Mouse (Mus musculus) stomach, embryonic 15.5 days (tissue): ENCODE data around the gene Ccdc127. TPM values are rescaled to one million over a fixed set of nuclear protein-coding genes. Genes with fewer than 3 reads are reported as not detected.

Source experiments
- ATAC-seq: fragments of 200-750 bp; cut with Nextera tagmentation; 2 replicates; pipeline ENCODE4 v1.8.0; 2017; ENCODE audit warnings: low read depth, moderate number of reproducible peaks, moderate TSS enrichment; ENCODE audit not compliant: insufficient read depth, low FRiP score
- H3K27ac ChIP-seq: fragments of 300-500 bp; sonication (generic); 2 replicates; pipeline ENCODE4 v1.5.1; 2015; ENCODE audit warnings: mild to moderate bottlenecking, inconsistent platforms
- H3K27me3 ChIP-seq: fragments of 300-500 bp; sonication (generic); replicated peaks from 2 replicates; pipeline ENCODE4 v1.6.1; 2015; ENCODE audit warnings: inconsistent platforms
- H3K36me3 ChIP-seq: fragments of 300-500 bp; sonication (generic); 2 replicates; pipeline ENCODE4 v1.6.1; 2015; ENCODE audit warnings: inconsistent platforms
- H3K4me1 ChIP-seq: fragments of 300-500 bp; sonication (generic); 2 replicates; pipeline ENCODE4 v1.6.1; 2015; ENCODE audit warnings: inconsistent platforms
- H3K4me2 ChIP-seq: fragments of 300-500 bp; sonication (generic); 2 replicates; pipeline ENCODE4 v1.6.1; 2015; ENCODE audit warnings: mild to moderate bottlenecking, inconsistent platforms
- H3K4me3 ChIP-seq: fragments of 300-500 bp; sonication (generic); replicated peaks from 2 replicates; pipeline ENCODE4 v1.5.1; 2015; ENCODE audit warnings: inconsistent platforms
- H3K9ac ChIP-seq: fragments of 300-500 bp; sonication (generic); 2 replicates; pipeline ENCODE4 v1.6.1; 2015; ENCODE audit warnings: inconsistent platforms
- H3K9me3 ChIP-seq: fragments of 300-500 bp; sonication (generic); 2 replicates; pipeline ENCODE4 v1.6.1; 2016; ENCODE audit warnings: inconsistent platforms
- WGBS: fragments of 180-500 bp; shearing (Covaris S2); methylation state at CpG from one replicate; pipeline ENCODE4 v1.1.7; 2015; 5-methylcytosine and 5-hydroxymethylcytosine counted together
- polyA plus RNA-seq: library from polyadenylated mRNA; unstranded; fragments of >200 nt; fragmentation: Nextera tagmentation; extraction: Ambion mirVana; gene quantifications from 2 replicates; pipeline ENCODE4 v1.2.1, GENCODE M21; 2015

Gene Ccdc127
- 55.6 and 57.0 TPM in 2 replicates for polyA plus RNA-seq

GRCm38 (mm10) chr13:74349566-74350434, at the start of gene Ccdc127, which contains the start of gene Sdha:
TSS of gene Ccdc127 (plus strand) at chr13:74350309.
TSS of gene Sdha (minus strand) at chr13:74350280.
- H3K4me3 ChIP-seq, result peak within 1 kb of the TSS; percentile 68
- WGBS, result 1% methylated on average over 57 of the region's 57 CpGs
- ATAC-seq, result peak; percentile 98

DNA sequence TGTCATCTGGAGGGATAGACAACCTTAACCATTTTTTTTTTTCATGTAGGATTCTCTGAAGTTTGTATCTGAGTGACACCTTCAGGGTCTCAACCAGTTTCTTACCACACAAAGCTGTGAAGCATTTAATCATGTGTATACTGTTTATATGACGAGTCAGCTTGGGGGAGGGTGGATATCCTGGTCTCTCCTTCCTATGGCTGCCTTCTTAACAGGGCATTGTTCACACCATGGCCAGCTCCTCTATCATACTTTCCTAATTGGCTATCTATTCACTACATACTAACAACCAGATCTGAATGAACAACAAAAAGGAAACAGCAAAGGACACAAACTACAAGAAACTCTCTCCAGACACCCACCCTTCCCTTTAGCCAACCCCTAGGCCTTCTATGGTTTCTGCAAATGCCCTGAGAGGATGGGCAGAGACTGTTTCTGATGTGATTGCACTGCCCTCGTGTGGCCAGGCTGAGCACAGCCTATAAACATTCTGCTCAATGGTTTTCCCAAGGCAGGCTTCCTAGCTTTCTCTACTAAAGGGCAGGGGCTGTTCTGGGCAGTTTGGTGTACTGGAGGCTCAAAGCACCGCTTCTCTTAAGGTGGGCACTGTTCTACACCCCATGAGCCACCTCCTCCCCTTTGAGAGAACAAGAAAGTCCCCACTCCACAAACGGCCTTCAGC, 49.0 kb upstream of the Ccdc127 start:
- no peaks in the 10 kb centered on the region for H3K27me3 ChIP-seq
- 44% methylated on average over 4 of the region's 4 CpGs for WGBS
- no peak overlapping the region for H3K4me2 ChIP-seq

More at GRCm38 (mm10) chr13:74349566-74350434, at the start of gene Ccdc127, which contains the start of gene Sdha:
- no peaks in the 10 kb centered on the region for H3K27me3 ChIP-seq
- peak within 1 kb of the TSS; percentile 78 for H3K27ac ChIP-seq
- H3K36me3 ChIP-seq, result peaks cover 11% of the 10 kb centered on the region
- no peaks in the 10 kb centered on the region for H3K9me3 ChIP-seq
- H3K9ac ChIP-seq, result peak within 1 kb of the TSS; percentile 58; the same call in 1 of the 2 replicates
- peak within 1 kb of the TSS; percentile 62 for H3K4me2 ChIP-seq
- peaks cover 8% of the 10 kb centered on the region; the same call in 1 of the 2 replicates for H3K4me1 ChIP-seq

DNA sequence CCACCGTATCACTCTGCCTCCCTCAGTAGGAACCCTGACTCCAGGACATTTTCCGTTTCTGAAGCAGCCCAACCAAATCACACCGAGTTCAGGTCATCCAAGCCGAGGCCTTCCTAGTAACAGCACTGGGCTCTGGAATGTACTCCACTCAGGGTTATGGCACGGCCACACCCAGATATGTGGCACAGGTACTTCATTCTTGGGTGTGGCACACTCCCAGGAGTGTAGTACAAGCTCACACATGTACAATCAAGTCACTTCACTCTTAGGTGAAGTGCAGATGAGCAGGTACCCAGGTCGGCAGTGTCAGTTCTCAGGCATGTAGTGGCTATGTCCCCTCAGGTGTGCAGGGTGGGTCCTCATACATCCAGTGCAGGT, 48.5 kb upstream of the Ccdc127 start:
- no peaks in the 10 kb centered on the region for H3K9me3 ChIP-seq
- H3K9ac ChIP-seq, result no peak overlapping the region
- H3K36me3 ChIP-seq, result peaks cover 16% of the 10 kb centered on the region
- no peak overlapping the region for H3K27ac ChIP-seq
- ATAC-seq, result peak; percentile 30; the same call in 1 of the 2 replicates
- WGBS, result 69% methylated on average over 6 of the region's 6 CpGs
- no peak overlapping the region for H3K4me3 ChIP-seq
- H3K4me2 ChIP-seq, result no peak overlapping the region
- no peaks in the 10 kb centered on the region for H3K4me1 ChIP-seq
- H3K27me3 ChIP-seq, result no peaks in the 10 kb centered on the region

More for the DNA sequence above, 49.0 kb upstream of the Ccdc127 start:
- Histone ChIP-seq H3K9me3 (no peaks in the 10 kb centered on the region), H3K27ac (no peak overlapping the region), H3K36me3 (peaks cover 14% of the 10 kb centered on the region), H3K4me1 (no peaks in the 10 kb centered on the region), H3K4me3 (no peak overlapping the region), H3K9ac (no peak overlapping the region)
- ATAC-seq, result peak; percentile 70; the same call in 1 of the 2 replicates

DNA sequence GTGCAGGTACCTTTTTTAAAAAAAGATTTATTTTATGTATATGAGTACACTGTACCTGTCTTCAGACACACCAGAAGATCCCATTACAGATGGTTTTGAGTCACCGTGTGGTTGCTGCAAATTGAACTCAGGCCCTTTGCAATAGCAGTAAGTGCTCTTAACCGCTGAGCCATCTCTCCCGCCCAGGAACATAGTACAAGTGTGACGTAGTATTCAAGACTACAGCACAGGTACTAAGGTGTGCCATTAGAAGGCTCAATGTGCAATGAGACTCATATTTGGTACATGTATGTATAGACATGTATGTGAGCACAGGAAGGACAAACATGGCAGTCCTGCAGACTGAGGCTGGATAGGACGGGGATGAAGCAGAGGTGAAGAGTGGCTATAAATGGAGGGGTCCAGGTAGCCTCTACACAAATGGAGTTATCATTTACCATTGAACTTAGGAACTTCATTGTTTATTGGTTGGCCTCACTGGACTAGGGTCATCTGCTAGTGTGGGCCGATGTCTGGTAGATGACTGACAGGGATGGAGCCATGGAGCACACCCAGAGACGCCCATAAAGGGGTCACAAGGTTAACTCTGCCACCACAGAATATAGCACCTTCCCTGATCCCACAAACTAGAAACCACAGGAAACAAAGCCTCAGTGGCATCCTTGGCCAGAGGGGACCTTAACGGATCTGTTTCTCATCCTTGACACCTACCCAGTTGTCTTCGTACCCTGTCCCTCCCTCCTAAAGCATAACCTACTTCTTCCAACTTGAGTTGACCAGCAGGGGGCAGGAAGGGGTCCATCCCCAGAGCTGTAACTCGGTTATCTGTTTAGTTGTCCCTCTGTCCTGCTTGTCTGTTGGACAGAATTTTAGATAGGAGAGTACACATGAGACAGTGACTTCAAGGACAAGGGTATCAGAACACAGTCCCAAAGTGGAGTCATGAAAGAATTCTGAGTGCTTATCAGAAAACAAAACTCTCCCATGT, 47.8 kb upstream of the Ccdc127 start:
- Histone ChIP-seq H3K27ac (no peak overlapping the region), H3K4me3 (no peak overlapping the region), H3K4me1 (no peaks in the 10 kb centered on the region), H3K9ac (no peak overlapping the region), H3K9me3 (no peaks in the 10 kb centered on the region), H3K36me3 (peaks cover 17% of the 10 kb centered on the region), H3K27me3 (no peaks in the 10 kb centered on the region), H3K4me2 (no peak overlapping the region)
- no peak for ATAC-seq
- WGBS, result 76% methylated on average over 10 of the region's 10 CpGs

DNA sequence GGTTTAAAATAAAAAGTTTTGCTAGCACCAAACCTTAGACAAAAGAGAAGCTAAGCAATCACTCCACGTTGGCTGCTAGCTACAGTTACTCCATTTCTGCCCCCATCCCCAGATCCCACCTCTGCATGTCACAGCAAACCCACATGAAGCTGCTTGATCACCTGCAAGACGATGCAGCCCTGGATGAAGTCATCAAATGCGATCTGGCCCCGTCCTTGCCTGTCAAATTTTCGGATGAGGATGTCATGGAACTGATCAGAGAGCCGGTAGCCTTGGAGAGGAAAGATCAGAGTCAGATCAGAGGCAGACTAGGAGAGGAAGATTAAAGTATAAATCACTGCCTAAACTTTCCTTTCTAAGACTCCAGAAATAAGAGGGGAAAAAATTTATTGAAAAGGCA, 44.7 kb upstream of the Ccdc127 start:
- Histone ChIP-seq H3K4me1 (no peaks in the 10 kb centered on the region), H3K9me3 (no peaks in the 10 kb centered on the region), H3K27me3 (no peaks in the 10 kb centered on the region), H3K9ac (no peak overlapping the region), H3K4me3 (no peak overlapping the region), H3K27ac (no peak overlapping the region), H3K4me2 (no peak overlapping the region), H3K36me3 (peaks cover 31% of the 10 kb centered on the region)
- 91% methylated on average over 6 of the region's 6 CpGs for WGBS
- no peak for ATAC-seq

DNA sequence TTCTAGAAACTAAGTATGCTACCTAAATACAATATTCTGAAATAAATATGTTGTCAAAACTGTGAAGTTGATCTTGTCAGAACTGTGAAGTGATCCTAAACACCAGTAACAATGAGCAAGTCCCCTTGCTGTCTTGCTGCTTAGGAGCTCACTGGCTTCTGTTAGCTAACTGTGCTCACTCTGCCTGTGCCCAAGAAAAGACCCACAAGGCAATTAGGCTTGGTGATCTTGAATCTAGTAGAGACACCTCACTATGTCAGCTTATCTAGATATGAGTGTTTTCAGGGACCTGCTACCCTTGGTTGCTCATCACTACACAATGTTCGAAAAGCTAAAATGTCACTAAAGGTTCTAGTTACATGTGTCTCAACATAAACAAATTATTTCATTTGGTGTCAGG, 44.3 kb upstream of the Ccdc127 start:
- no peaks in the 10 kb centered on the region for H3K4me1 ChIP-seq
- H3K27me3 ChIP-seq, result no peaks in the 10 kb centered on the region
- no peaks in the 10 kb centered on the region for H3K9me3 ChIP-seq
- H3K9ac ChIP-seq, result no peak overlapping the region
- no peak overlapping the region for H3K4me3 ChIP-seq
- peaks cover 35% of the 10 kb centered on the region for H3K36me3 ChIP-seq
- no peak overlapping the region for H3K27ac ChIP-seq
- 92% methylated on average over 1 of the region's 1 CpGs for WGBS
- no peak overlapping the region for H3K4me2 ChIP-seq
- ATAC-seq, result no peak

DNA sequence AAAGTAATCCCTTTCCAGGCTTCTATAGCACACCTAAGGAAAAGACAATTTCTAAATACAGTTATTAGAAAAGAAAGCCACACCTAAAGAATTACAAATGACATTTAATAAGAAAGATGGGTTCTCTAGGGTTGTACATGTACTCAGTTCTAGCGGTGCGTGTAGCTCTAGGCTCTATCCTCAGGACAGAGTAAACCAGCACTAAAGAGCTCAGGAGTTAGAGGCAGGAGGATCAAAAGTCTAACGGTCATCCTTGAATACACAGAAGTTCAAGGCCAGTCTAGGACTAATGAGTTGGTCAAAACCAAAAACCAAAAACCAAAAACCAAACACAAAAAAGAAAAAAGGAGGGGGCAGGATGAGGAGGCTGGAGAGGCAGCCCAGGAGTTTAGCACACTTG, 35.5 kb upstream of the Ccdc127 start:
- 94% methylated on average over 3 of the region's 3 CpGs for WGBS
- H3K4me2 ChIP-seq, result no peak overlapping the region

DNA sequence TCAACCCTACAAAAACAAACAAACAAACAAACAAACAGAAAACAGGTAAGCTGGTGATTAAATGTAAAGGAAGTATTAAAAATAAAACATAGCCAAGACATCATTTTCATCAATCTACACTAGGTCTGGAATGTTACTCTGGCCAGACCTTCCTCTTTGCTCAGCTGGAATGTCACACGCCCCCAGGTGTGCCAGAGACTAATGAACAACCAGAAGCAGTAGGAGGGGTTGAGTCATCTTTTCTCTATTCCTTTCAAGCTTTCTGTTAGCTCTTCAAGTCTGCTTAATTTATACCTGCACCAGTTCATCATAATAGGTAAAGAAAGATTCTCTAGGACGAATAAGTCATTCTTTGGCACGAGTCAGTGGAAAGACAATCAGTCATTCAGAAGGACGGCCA, 33.7 kb upstream of the Ccdc127 start:
- no peaks in the 10 kb centered on the region for H3K9me3 ChIP-seq
- H3K9ac ChIP-seq, result peak overlapping the region; percentile 70; the same call in 1 of the 2 replicates
- no peak for ATAC-seq
- H3K36me3 ChIP-seq, result peaks cover 11% of the 10 kb centered on the region
- 14% methylated on average over 4 of the region's 4 CpGs for WGBS
- no peaks in the 10 kb centered on the region for H3K27me3 ChIP-seq
- peaks cover 11% of the 10 kb centered on the region; the same call in 1 of the 2 replicates for H3K4me1 ChIP-seq
- peak overlapping the region; percentile 74 for H3K4me3 ChIP-seq
- no peak overlapping the region for H3K27ac ChIP-seq
- H3K4me2 ChIP-seq, result peak overlapping the region; percentile 71

More for the DNA sequence above, 35.5 kb upstream of the Ccdc127 start:
- Histone ChIP-seq H3K9me3 (no peaks in the 10 kb centered on the region), H3K27ac (no peak overlapping the region), H3K36me3 (peaks cover 16% of the 10 kb centered on the region), H3K4me3 (no peak overlapping the region), H3K9ac (no peak overlapping the region), H3K4me1 (peaks cover 11% of the 10 kb centered on the region; the same call in 1 of the 2 replicates), H3K27me3 (no peaks in the 10 kb centered on the region)
- no peak for ATAC-seq

GRCm38 (mm10) chr13:74316789-74317169, 33.3 kb upstream of the Ccdc127 start:
- peak overlapping the region; percentile 71 for H3K27ac ChIP-seq
- H3K4me3 ChIP-seq, result peak overlapping the region; percentile 74
- no peaks in the 10 kb centered on the region for H3K27me3 ChIP-seq
- H3K9me3 ChIP-seq, result no peaks in the 10 kb centered on the region
- peaks cover 11% of the 10 kb centered on the region for H3K36me3 ChIP-seq
- 3% methylated on average over 15 of the region's 15 CpGs for WGBS
- H3K9ac ChIP-seq, result peak overlapping the region; percentile 70
- peak overlapping the region; percentile 71 for H3K4me2 ChIP-seq
- ATAC-seq, result no peak
- H3K4me1 ChIP-seq, result peaks cover 11% of the 10 kb centered on the region; the same call in 1 of the 2 replicates

DNA sequence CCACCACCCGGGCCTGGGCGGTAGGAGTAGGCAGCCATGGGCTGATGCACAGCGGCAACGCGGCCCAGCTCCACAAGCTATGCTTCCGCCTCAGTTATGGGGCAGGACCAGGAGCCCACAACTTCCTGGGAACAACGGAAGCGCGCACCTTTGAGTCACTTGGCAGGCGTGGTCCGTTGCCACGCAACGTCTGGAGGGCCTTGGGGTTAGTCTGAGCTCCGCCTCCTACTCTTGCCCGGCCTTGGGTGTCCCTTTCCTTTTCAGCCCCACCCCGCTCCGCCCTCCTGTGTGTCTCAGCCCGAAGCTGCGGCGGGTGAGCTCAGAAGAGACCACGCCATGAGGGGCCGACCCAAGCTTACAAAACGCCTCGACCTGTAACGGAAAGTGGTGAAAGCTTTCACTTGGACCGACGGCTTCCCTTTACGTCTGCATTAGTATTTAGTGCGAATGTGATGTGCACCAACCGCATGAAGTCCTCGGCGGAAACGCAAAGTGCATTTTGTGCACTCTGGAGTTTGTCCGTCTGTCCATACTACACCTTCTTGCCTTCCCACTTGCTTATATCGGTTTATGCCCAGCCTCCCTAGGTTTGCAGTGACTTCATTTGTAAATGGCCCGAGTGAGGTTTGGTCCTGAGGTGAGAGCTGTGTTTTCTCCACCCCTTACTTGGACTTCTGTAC, 32.8 kb upstream of the Ccdc127 start, which contains the start of gene Pdcd6:
Gene Pdcd6 (minus strand): TSS at position 411 of the 680 bp plus-strand sequence.
- WGBS, result under 1% methylated on average over 36 of the region's 36 CpGs
- Histone ChIP-seq H3K4me2 (peak within 1 kb of the TSS; percentile 71), H3K9ac (peak within 1 kb of the TSS; percentile 70), H3K27me3 (no peaks in the 10 kb centered on the region), H3K9me3 (no peaks in the 10 kb centered on the region), H3K4me1 (peaks cover 11% of the 10 kb centered on the region; the same call in 1 of the 2 replicates), H3K27ac (peak within 1 kb of the TSS; percentile 71), H3K4me3 (peak within 1 kb of the TSS; percentile 74), H3K36me3 (peaks cover 15% of the 10 kb centered on the region)
- peak; percentile 100 for ATAC-seq
